Mouse (Mus musculus): ENCODE data around the gene Sema3c. TPM values are rescaled to one million over a fixed set of nuclear protein-coding genes. Genes with fewer than 3 reads are reported as not detected.

Gene Sema3c
- polyA plus RNA-seq (2014; fragmentation: Illumina TruSeq; extraction: RNeasy Lipid Tissue Mini Kit (QIAGEN cat#74804); ENCODE audit: insufficient read depth, low read depth, low replicate concordance), result 81.4 TPM

DNA sequence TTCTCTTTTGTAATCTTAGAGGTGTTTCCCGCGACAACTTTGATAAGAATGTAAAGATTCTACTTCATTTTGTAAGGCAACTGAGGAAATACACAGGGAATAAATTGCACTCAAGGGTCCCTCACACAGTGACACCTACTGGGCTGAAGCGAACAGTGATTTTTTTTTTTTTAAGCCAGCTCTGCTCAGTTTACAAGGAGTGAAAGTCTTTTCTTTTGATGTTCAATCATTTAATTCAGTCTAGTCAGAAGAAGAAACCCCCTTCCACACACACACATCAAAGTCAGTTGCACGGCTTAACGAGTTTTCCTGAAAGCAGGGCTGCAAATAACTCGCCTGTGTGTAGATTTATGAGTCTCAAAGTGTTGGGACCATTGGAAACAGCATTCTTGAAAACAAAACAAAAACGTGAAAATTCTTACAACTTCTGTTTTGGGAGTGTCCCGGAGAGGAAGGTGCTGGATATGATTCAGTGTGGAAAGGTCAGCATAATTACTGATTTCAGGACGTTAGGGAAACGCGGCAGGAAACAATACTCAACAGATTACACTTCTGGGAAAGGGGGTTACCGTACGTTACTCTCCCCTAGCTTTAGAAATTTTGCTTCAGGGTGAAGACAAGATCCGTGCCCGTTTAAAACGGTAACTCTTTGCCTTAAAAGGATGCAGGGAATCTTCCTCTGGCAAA lies at the start of gene Sema3c:
Gene Sema3c (plus strand): TSS at position 588 of the 687 bp plus-strand sequence.

Other genes with a start within 250 kb of the Sema3c start
- gene Speer4f2, start 201.1 kb upstream of the Sema3c start, polyA plus RNA-seq (2014; fragmentation: Illumina TruSeq; extraction: RNeasy Lipid Tissue Mini Kit (QIAGEN cat#74804); ENCODE audit: insufficient read depth, low read depth, low replicate concordance), result not detected
- gene Speer4f1, start 98.2 kb upstream of the Sema3c start, polyA plus RNA-seq (2014; fragmentation: Illumina TruSeq; extraction: RNeasy Lipid Tissue Mini Kit (QIAGEN cat#74804); ENCODE audit: insufficient read depth, low read depth, low replicate concordance), result 0.95 TPM

Data from lung, adult 10 weeks (tissue).